Mouse (Mus musculus) Muller cell, postnatal 12 days (primary cell): ENCODE results near the gene Ndufaf2.

Experiments used
- DNase-seq: peaks from one replicate; pipeline ENCODE4 v3.0.0-alpha.2; 2015; ENCODE audit errors: inconsistent ontology term

Gene Ndufaf2

DNA sequence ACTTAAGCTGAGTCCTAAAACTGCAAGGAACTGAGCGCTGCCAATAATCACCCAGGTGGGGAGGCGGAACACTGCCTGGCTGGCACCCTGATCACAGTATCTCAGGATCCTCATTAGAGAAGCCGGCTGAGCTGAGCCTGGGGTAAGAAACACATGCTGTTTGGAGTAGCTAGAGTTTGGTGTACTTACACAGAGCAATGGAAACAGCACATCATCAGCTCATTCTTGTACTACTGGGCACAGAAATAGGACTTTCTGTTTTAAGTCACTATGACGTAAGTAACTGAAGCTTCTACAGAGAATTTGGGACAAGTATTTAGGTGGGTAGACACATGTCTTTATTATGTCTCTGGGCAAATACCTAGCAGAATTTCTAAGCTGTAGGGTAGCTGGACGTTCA, 72.4 kb downstream of the Ndufaf2 start:
- DNase-seq = no peak

DNA sequence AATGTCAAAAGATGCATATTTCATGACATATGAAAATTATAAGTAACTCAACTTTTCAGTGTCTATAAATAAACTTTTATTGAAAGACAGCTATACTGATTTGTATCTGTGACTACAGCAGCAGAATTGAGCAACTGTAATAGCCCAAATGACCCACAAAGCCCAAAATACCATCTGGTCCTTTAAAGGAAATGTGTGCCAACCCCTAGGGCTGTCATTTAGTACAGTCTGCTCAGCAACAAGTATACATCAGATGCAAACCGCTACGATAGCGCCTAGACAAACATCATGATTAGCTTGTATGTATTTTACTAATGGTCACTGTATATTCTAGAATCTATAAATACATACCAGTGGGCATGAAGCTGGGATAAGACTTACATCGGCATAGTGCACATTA, 74.3 kb downstream of the Ndufaf2 start:
- DNase-seq = no peak

DNA sequence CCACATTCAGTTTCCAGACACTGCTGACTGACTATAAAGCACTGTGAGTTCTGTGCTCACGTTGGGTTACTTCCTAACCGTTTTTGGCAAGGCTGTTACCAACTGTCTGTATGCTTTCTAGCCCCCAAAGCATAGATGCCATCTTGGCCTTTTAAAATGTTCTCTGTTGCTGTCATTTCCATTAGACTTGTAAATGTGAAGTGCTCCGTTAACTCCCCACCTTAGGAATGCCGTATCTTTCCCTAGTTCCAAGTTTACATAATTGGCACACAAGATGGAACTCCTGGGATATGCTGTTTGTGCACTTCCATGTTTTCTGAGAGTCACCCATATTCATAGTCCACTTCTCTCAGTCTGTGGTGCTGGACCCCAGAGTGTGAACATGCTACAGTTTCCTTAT, 80.5 kb downstream of the Ndufaf2 start:
- DNase-seq = peak; percentile 49

DNA sequence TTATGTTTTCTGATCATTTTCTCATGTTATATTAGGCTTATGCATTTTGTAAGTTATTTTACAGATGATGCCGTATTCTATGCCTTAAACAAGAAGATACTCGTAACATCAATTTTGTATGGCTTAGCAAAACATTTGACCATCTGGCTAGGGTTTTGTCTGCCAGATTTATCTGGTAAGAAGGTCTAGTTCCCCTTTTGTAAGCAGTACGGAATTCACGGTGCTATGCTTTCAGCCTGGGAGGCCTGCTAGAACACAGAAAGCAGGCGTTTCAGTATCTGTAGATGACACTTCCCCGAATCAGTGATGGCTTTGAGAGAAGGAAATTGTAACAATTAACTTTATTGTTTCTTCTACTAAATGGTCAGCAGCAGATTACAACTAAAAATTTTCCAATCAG, 80.9 kb downstream of the Ndufaf2 start:
- DNase-seq = no peak

DNA sequence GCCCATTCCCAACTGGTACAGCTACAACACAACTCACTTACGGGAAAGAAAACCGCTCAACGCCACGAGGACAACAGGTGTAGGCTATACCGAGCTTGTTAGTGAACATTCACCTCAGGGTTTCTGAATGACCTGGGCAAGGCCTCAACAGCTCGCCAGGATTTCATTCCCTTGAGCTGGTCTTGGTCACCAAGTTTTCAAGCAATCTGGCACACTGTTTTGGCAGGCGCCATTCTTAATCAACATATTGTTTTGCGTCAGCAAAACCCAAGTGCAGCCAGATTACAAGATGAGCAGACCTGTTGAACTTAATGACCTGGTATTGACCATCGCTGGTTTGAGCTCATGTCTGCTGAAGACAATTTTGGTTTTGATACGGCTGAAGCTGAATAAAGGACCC, 88.3 kb downstream of the Ndufaf2 start:
- no peak for DNase-seq

DNA sequence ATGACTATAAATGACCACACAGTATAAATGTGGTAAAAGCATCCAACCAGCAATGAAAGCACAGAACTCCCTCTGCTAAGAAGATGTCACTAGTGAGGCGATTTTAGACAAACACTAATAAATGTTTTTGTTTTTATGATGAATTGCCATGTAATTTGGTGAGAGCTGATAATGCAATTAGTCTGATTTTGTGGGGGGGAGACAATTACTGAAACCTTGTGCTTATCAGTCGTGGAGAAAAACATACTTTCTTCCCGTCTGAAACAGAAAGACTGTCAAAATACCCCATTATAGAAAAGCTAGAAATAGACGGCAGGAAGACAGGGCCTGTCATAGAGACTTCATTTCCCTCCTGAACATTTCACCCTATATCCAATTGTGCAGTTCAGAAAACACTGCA, 89.3 kb downstream of the Ndufaf2 start:
- no peak for DNase-seq

DNA sequence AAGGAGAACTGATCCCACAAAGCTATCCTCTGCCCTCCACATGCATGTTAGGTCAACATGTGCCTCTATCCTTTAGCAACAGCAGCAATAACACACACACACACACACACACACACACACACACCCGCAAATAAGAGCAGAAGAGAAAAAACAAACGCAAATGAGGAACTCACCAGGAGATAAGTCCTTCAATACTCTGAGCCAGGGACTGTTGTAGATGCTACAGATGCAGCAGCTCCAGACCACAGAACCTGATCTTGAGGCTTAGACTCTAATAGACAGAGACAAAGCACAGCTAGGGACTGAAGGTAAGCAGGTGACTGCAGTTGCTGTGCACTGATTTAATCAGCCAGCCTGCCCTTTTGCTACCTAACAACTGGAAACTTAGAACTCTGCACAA, 92.4 kb downstream of the Ndufaf2 start:
- DNase-seq = no peak

DNA sequence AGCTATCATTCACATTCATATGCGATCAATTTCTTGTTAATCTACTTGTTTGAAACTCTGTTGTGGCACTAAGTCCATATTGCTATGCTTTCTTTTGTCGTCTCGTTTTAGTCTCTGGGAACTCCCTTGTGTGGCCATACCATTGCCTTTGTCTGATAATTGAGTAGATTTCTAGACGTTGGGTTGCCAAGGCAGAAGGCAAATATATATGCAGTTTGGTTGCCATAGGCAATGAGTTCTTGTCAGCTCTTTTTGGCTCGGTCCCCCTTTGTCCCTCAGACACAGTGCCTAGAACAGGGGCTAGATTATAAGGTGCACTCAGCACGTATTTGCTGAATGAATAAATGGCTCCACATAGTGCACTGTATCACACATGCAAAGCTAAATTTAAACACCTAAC, 94.1 kb downstream of the Ndufaf2 start:
- DNase-seq = no peak

DNA sequence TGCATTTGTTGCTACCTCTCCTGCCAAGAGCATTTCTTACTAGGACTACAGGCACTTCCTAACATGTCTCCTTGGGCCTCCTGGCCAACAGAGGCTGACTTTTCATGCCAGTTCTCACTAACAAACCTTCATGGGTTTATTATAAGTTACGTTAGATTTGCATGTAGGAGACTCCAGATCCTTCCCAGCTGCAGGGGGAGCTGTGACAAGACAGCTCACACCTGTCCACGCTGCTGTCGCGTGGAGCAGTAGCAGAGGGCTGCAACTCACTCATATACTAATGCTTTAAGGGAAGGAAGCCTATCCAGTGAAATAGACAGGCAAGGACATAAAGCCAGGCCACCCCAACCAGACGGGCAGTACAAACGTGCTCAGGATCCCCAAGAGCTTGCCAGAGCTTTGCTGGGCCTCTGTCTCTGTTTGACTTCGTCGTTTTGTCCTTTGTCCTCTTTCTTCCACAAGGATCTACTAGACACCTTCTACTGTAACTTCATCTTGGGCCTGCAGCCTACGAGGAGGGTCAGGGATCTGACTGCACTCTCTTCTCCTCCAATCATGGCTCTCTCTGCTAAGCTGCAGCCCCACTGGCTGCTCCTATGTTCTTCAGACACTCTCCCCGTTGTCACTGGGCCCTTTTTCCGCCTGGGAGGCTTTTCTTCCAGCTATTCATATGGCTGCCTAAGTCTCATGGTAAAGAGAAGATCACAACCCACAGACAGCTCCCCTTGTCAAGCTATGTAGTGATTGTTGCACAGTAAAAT, 94.9 kb downstream of the Ndufaf2 start:
- DNase-seq = no peak

DNA sequence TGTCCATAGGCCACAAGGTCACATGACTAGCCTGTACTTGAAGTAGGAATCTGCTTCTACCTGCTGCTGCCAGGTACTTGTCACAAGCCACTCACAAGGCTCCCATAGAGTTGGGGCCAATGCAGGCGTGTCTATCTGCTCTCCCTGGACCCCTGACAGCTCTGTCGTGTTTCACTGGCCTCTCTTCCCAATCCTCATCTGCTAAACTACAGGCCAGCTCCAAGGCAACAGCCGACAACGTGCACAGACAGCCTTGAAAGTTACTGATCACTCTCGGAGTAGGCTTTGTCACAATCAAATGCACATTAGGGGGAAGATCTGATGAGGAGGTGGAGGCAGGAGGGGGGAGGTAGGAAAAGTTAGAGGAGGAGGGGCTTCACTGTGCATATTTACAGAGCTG, 95.5 kb downstream of the Ndufaf2 start:
- DNase-seq = no peak

DNA sequence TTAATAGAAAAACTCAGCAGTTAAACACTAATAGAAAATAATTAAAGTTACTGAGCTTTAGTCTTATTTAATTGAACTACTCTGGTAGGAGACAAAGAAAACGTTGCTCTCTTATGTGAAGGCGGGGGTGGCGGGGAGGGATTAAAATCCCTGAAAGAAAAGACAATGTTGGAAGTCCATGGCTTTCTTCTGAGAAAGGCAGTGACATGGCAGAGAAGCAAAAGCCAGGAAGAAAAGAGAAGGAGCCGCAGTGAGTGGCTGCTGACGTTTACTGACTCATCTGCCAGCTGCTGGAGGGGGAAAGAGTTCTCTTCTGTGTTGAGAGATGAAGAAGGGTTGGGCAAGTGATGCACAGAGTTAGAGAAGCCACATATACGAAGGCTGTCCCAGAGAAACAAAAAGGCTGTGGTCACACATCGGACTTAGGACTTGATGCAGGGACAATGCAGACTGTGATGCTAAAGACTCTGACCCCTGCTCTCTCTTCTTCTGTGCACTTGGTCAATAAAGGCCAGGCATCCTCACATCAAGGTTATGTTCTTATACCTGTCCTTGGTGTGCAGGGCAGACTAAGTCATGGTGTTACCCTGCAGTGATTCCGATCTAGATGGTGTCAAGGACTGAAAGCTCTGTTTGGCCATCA, 97.4 kb downstream of the Ndufaf2 start:
- peak; percentile 57 for DNase-seq

DNA sequence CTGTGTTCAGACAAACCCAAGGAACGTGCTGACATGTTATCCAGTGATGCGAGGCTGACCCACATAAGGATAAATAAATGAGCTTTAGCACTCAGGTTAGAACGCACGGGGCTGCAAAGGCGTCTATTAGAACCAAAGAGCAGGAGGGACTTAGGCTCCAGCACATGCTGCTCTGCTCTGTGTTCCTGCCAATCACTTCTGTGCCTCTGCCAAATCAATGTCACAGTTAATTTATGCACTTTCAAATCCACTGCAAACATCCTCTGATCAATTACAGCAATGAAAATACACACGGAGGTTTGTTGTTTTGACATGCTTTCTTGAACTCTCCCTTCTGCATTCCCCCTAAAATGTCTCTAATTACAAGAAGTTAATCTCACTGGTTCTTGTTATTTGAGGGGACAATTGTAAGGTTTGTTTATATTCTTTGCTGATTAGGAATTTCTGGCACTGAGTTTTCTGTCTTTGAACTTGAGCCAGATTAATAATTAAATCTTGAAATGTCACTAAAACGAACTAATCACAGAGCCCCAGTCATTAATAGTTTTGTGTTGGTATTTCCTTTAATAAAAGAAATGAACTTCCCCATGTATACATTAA, 98.0 kb downstream of the Ndufaf2 start:
- peak; percentile 80 for DNase-seq

DNA sequence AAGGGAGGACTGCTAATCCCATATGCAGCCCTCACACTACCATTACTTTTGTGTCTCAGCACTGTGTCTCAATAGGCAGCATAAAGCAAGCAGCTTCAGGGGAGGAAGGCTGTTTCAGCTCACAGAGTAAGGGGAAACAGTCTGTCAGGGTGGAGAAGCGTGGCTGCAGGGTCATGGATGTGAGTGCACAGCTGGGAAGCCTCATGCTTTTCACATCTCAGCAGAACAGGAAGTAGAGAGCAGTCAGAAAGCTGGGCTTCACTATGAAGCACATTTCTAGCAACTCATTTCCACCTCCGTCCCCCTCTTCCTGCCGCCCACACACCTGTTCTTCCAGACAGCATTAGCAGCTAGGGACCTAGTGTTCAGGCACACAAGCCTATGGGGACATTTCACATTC, 101.5 kb downstream of the Ndufaf2 start:
- no peak for DNase-seq

DNA sequence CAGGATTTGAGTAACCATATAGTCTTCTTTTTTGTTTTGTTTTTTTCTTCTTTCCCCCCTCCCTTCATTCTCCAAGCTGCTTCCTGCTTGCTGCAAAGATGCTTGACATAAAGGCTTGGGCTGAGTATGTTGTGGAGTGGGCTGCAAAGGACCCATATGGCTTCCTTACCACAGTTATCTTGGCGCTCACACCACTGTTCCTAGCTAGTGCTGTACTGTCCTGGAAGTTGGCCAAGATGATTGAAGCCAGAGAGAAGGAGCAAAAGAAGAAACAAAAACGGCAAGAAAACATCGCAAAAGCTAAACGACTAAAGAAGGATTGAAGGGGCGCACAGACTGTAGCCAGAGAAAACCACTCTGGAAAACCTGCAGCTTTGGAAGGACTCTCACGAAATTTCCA, 111.1 kb downstream of the Ndufaf2 start:
- DNase-seq = no peak

DNA sequence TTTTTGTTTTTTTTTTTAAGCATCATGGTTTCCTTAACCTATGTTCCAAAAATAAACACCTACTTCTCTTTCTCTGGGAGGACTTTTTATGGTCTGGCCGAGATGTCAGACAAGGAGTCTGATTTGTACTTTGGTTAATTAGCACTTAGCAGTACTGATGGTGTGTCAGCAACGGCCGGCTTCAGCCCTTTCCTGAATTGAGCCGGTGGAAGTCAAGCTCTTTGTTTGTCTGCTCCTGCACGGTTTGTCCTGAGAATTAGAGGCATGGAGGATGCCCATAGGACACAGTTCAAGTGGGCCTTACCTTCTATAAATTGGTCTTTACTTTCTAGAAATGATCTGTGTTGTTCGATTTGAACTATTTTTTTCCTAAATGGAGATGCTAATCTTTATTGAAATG, 111.5 kb downstream of the Ndufaf2 start:
- DNase-seq = no peak

DNA sequence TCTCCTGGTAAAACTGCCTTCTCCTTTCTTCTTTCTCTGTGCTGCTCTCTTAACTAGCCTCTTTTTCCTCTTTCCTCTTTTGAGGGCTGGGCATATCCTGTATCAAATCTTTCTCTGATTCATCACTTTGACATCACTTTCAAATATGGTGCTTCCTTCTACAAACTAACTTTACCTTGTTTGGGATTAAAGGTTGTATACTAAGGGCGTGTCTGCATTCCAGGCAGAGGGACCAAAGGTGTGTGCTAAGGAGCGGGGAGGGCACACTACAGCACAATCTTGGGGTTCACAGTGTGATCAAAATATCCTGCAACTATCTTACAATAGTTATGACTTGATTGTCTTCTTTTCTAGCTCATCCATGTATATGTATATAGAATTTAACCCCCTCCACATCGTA, 112.4 kb downstream of the Ndufaf2 start:
- no peak for DNase-seq

DNA sequence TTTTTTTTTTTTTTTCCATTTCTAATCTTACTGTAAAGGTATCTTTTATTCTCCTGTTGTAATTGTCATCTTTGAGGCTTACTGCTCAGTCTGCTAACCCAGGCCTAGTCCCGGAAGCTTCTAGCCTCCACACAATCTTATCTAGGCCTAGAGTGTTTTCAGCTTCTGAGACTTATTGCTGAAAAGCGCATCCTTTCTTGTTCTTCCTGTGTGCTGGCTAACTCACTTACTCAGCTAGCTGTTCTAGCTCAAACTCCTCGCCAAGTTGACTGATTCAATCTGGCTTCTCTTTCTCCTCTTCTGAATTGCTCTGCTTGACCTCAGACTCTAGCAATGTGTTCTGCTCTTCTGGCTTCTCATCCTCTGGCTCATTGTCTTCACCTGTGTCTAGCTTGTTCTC, 112.8 kb downstream of the Ndufaf2 start:
- DNase-seq = no peak

DNA sequence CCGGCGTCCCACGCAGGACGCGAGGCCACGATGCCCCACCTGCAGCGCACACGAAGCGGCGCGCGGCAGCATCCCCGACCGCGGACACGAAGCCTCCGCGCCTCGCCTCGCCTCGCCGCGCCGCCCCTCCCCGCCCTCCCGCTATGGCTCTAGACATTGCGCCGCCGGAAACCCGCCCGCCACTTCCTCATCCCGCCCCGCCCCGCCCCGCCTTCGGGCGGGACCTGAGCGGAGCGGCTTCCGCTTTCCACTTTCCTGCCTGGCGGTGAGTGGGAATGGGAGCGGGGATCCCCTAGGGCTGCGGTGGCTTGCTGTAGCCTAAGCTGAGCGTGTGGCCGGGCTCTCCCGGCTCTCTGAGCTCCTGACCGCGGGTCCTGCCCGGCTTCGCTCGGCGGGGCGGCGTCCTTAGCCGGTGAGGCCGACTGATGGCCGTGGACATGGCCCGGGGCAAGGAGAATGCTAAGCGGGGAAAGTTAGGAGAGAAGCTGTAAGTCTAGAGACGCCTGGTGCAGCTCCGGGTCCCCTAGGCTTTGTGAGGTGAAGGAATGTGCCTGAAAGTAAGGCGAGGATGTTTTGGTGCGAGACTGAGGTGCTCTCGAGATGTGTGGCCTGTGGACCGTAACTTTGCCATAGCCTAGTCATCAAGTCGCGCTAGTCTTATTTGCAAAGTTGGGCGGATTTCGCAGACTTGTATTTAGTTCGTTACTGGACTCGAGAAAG, 114.0 kb downstream of the Ndufaf2 start, which contains the start of gene Smim15:
Gene Smim15 (plus strand): TSS at position 225 of the 720 bp plus-strand sequence.
- peak; percentile 97 for DNase-seq

DNA sequence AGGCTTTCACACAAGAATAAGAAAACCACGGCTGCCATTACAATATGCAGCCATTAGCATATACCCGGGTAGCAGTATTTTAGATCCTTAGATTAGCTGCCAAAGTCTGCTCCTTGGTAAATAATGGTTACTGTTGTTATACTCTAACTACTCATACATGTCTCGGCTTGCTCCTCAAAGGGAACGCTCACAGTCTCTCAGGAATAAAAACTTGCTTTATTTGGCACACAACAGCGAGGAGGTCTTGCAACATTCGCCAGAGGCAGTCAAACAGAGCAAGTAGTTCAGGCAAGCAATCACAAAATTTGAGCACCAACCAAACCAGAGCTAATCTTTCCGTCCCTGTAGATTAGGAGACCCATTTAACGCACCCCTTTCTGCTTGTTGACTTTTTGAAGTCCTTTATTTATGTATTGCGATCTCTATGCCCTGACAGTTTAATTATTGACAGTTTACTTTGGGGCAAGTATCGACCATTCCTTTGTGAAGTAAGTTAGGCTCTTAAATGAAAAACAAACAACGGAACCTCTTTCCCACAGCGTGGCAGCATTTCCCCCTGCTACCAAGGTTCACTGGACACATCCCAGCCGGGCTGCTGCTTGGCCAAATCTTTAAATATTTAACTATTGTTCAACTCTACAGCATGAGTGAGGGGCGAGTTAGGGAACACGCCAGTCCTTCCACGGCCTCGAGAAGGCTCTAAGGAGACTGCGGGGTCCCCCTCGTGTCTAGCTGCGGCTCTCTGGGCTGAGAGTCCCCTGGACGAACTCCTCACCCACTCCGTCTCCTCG, 114.8 kb downstream of the Ndufaf2 start:
- DNase-seq = peak; percentile 42

DNA sequence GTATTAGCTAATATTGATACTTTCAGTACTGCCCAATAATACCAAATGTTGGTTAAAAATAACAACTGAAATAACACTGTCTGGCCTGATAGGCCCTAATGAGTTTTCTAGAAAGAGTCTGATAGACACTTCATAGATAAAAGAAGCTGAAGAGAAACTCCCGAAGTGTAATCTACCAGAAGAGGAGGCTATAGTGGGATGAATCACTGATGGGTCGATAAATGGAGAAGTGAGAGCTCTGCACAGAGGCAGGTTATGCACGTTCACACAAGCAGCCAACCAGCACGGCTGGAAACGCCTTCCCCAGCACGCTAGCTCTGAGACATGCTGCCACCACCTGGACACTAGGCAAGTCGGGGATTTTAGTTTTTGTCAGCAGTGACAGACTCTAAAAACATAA, 117.1 kb downstream of the Ndufaf2 start:
- DNase-seq = peak; percentile 68

DNA sequence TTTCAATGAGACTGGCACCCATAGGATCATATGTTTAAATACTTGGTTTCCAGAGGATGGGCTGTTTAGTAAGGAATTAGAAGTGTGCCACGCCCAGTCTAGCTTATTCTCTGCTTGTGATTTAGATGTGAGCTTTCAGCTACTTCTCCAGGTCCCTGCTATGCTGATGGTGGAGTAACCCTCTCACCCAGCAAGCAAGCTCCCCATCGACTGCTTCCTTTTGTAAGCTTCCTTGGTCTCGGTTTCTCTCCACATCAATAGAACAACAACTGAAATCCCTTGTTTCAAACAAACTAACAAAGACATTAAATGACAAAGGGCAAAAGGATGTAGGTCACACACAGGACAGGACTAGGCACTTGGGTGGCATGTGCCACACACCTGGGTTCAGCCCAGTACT, 118.0 kb downstream of the Ndufaf2 start:
- DNase-seq = no peak

DNA sequence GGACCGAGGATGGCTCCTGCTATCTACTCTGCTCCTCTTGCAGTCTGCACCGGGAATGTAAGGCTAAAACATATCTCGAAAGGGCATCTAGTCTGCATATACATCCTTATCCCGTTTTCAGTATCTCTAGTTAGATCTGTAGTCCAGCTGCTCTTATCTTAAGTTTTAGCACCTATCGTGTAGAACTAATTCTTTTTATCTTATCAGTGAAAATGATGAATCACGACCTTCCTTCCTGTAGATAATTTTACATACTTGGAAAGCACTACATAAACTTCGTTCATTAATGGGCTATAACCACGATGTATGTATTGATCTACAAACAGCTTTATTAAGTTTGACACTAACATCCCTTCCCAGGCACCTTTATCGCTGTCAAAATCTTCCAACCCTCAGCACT, 118.5 kb downstream of the Ndufaf2 start:
- DNase-seq = no peak
